Mouse (Mus musculus) MEL (cell line): ENCODE measurements around the gene Gm44805. TPM values are rescaled to one million over a fixed set of nuclear protein-coding genes. Genes with fewer than 3 reads are reported as not detected.

Source experiments
- DNase-seq: peaks from one replicate; pipeline ENCODE4 v3.0.0; 2011; ENCODE audit warnings: low read depth, low spot score
- H3K27ac ChIP-seq: 2 replicates; pipeline ENCODE4 v1.5.1; 2012; ENCODE audit warnings: low read depth, mild to moderate bottlenecking, control low read depth, low read length, moderate library complexity; ENCODE audit not compliant: control insufficient read depth
- H3K27me3 ChIP-seq, 2 experiments: fragments of 150-350 bp in 1 of 2; sonication (generic) in 1 of 2; 2 replicates each; pipeline ENCODE4 v1.6.1; 2012; ENCODE audit warnings: low read length in 2 of 2, mild to moderate bottlenecking in 2 of 2, improper control_type of control experiment in 1 of 2, moderate library complexity in 1 of 2; ENCODE audit not compliant: insufficient read depth in 2 of 2, control insufficient read depth in 1 of 2
- H3K36me3 ChIP-seq, 2 experiments: 2 replicates each; pipeline ENCODE4 v1.6.1; 2012 to 2014; ENCODE audit warnings: low read length in 2 of 2, improper control_type of control experiment in 1 of 2, inconsistent platforms in 1 of 2, mild to moderate bottlenecking in 1 of 2; ENCODE audit not compliant: insufficient read depth in 2 of 2, control insufficient read depth in 1 of 2
- H3K4me1 ChIP-seq, 2 experiments: fragments of 150-350 bp in 1 of 2; sonication (generic) in 1 of 2; 2 replicates each; pipeline ENCODE4 v1.6.1; 2012; ENCODE audit warnings: low read length in 2 of 2, improper control_type of control experiment in 1 of 2, mild to moderate bottlenecking in 1 of 2; ENCODE audit not compliant: insufficient read depth in 2 of 2, control insufficient read depth in 1 of 2
- H3K4me3 ChIP-seq, 2 experiments: fragments of 150-350 bp in 1 of 2; sonication (generic) in 1 of 2; 2 replicates each; pipeline ENCODE4 v1.5.1; 2012; ENCODE audit warnings: low read depth in 2 of 2, low read length in 2 of 2, mild to moderate bottlenecking in 2 of 2, moderate library complexity in 2 of 2, control low read depth in 1 of 2, improper control_type of control experiment in 1 of 2; ENCODE audit not compliant: control insufficient read depth in 1 of 2, insufficient read depth in 1 of 2
- H3K79me2 ChIP-seq: 2 replicates; pipeline ENCODE4 v1.6.1; 2012; ENCODE audit warnings: mild to moderate bottlenecking, low read length, moderate library complexity; ENCODE audit not compliant: control insufficient read depth, poor library complexity, insufficient read depth
- H3K9ac ChIP-seq: 2 replicates; pipeline ENCODE4 v1.6.1; 2012; ENCODE audit warnings: low read depth, mild to moderate bottlenecking, control low read depth, low read length, moderate library complexity; ENCODE audit not compliant: control insufficient read depth, poor library complexity, severe bottlenecking
- H3K9me3 ChIP-seq: fragments of 150-350 bp; sonication (generic); replicated peaks from 2 replicates; pipeline ENCODE4 v1.6.1; 2012; ENCODE audit warnings: mild to moderate bottlenecking, low read length, improper control_type of control experiment, moderate library complexity; ENCODE audit not compliant: insufficient read depth
- BHLHE40 ChIP-seq: IDR thresholded peaks from 2 replicates; pipeline ENCODE4 v1.6.1; 2012; ENCODE audit warnings: low read depth, mild to moderate bottlenecking, inconsistent platforms, low read length, improper control_type of control experiment, borderline replicate concordance
- CHD2 ChIP-seq: IDR thresholded peaks from 2 replicates; pipeline ENCODE4 v1.6.1; 2011; ENCODE audit warnings: low read length, improper control_type of control experiment
- CTCF ChIP-seq, 3 experiments: IDR thresholded peaks in 2 of 3; conservative IDR thresholded peaks in 1 of 3; 2 replicates each; pipeline ENCODE4 v1.5.1; 2011 to 2012; ENCODE audit warnings: low read length in 3 of 3, low read depth in 2 of 3, mild to moderate bottlenecking in 2 of 3, improper control_type of control experiment in 1 of 3, inconsistent platforms in 1 of 3, mixed read lengths in 1 of 3, moderate library complexity in 1 of 3; ENCODE audit not compliant: control insufficient read depth in 1 of 3, insufficient read depth in 1 of 3, poor library complexity in 1 of 3, severe bottlenecking in 1 of 3
- E2F4 ChIP-seq: IDR thresholded peaks from 2 replicates; pipeline ENCODE4 v1.6.1; 2011; ENCODE audit warnings: low read depth, low read length, improper control_type of control experiment, borderline replicate concordance
- ELF1 ChIP-seq: IDR thresholded peaks from 2 replicates; pipeline ENCODE4 v1.6.1; 2014; ENCODE audit warnings: low read depth, mild to moderate bottlenecking, inconsistent platforms, low read length, improper control_type of control experiment, moderate library complexity
- HCFC1 ChIP-seq: IDR thresholded peaks from 2 replicates; pipeline ENCODE4 v1.6.1; 2012; ENCODE audit warnings: low read depth, mild to moderate bottlenecking, inconsistent platforms, low read length, improper control_type of control experiment, moderate library complexity
- JUND ChIP-seq: IDR thresholded peaks from 2 replicates; pipeline ENCODE4 v1.6.1; 2011; ENCODE audit warnings: low read depth, mild to moderate bottlenecking, improper control_type of control experiment, low read length
- MAFK ChIP-seq: IDR thresholded peaks from 2 replicates; pipeline ENCODE4 v1.6.1; 2011; ENCODE audit warnings: low read depth, mild to moderate bottlenecking, low read length, improper control_type of control experiment, borderline replicate concordance
- MAX ChIP-seq: IDR thresholded peaks from 2 replicates; pipeline ENCODE4 v1.6.1; 2011; ENCODE audit warnings: low read length, improper control_type of control experiment
- MAZ ChIP-seq: IDR thresholded peaks from 2 replicates; pipeline ENCODE4 v1.6.1; 2012; ENCODE audit warnings: low read depth, mild to moderate bottlenecking, inconsistent platforms, low read length, improper control_type of control experiment
- MEF2A ChIP-seq: IDR thresholded peaks from 2 replicates; pipeline ENCODE4 v1.6.1; 2014; ENCODE audit warnings: low read depth, mild to moderate bottlenecking, inconsistent platforms, low read length, improper control_type of control experiment; ENCODE audit not compliant: poor library complexity, insufficient replicate concordance, severe bottlenecking; ENCODE audit errors: extremely low read depth
- MXI1 ChIP-seq: IDR thresholded peaks from 2 replicates; pipeline ENCODE4 v1.6.1; 2011; ENCODE audit warnings: mild to moderate bottlenecking, low read depth, low read length, improper control_type of control experiment
- NELFE ChIP-seq: IDR thresholded peaks from 2 replicates; pipeline ENCODE4 v1.6.1; 2011; ENCODE audit warnings: low read depth, low read length, improper control_type of control experiment
- NRF1 ChIP-seq: IDR thresholded peaks from 2 replicates; pipeline ENCODE4 v1.6.1; 2014; ENCODE audit warnings: low read depth, mild to moderate bottlenecking, inconsistent platforms, low read length, improper control_type of control experiment, moderate library complexity; ENCODE audit not compliant: poor library complexity, insufficient read depth, severe bottlenecking
- POLR2A ChIP-seq, 2 experiments: IDR thresholded peaks; 2 replicates each; pipeline ENCODE4 v1.6.1; 2011 to 2012; ENCODE audit warnings: low read length in 2 of 2, mild to moderate bottlenecking in 2 of 2, control low read depth in 1 of 2, improper control_type of control experiment in 1 of 2, low read depth in 1 of 2, moderate library complexity in 1 of 2; ENCODE audit not compliant: control insufficient read depth in 1 of 2, insufficient read depth in 1 of 2, poor library complexity in 1 of 2
- POLR2AphosphoS2 ChIP-seq: IDR thresholded peaks from 2 replicates; pipeline ENCODE4 v1.6.1; 2011; ENCODE audit warnings: low read length, improper control_type of control experiment
- POLR2AphosphoS5 ChIP-seq: IDR thresholded peaks from 2 replicates; pipeline ENCODE4 v1.6.1; 2012; ENCODE audit warnings: low read depth, borderline replicate concordance, mild to moderate bottlenecking, inconsistent platforms, low read length, moderate library complexity, mixed read lengths
- RAD21 ChIP-seq: IDR thresholded peaks from 2 replicates; pipeline ENCODE4 v1.6.1; 2011; ENCODE audit warnings: mild to moderate bottlenecking, low read depth, low read length, improper control_type of control experiment
- SMC3 ChIP-seq: IDR thresholded peaks from 2 replicates; pipeline ENCODE4 v1.6.1; 2011; ENCODE audit warnings: low read depth, low read length, improper control_type of control experiment
- UBTF ChIP-seq: IDR thresholded peaks from 2 replicates; pipeline ENCODE4 v1.6.1; 2012; ENCODE audit warnings: low read depth, mild to moderate bottlenecking, inconsistent platforms, low read length, improper control_type of control experiment, moderate library complexity, borderline replicate concordance; ENCODE audit not compliant: insufficient read depth
- USF1 ChIP-seq: IDR thresholded peaks from 2 replicates; pipeline ENCODE4 v1.6.1; 2014; ENCODE audit warnings: low read depth, mild to moderate bottlenecking, inconsistent platforms, low read length, improper control_type of control experiment, moderate library complexity
- USF2 ChIP-seq, 2 experiments: IDR thresholded peaks; 2 replicates each; pipeline ENCODE4 v1.6.1; 2011 to 2012; ENCODE audit warnings: improper control_type of control experiment in 2 of 2, low read length in 2 of 2, borderline replicate concordance in 1 of 2, inconsistent platforms in 1 of 2, low read depth in 1 of 2, mild to moderate bottlenecking in 1 of 2; ENCODE audit not compliant: insufficient read depth in 1 of 2
- ZC3H11A ChIP-seq: IDR thresholded peaks from 2 replicates; pipeline ENCODE4 v1.6.1; 2012; ENCODE audit warnings: low read depth, mild to moderate bottlenecking, inconsistent platforms, low read length, improper control_type of control experiment
- ZMIZ1 ChIP-seq: IDR thresholded peaks from 2 replicates; pipeline ENCODE4 v1.6.1; 2012; ENCODE audit warnings: low read depth, mild to moderate bottlenecking, inconsistent platforms, low read length, improper control_type of control experiment, moderate library complexity
- ZNF384 ChIP-seq: IDR thresholded peaks from 2 replicates; pipeline ENCODE4 v1.6.1; 2012; ENCODE audit warnings: low read depth, mild to moderate bottlenecking, inconsistent platforms, low read length, improper control_type of control experiment
- polyA plus RNA-seq, 2 experiments: library from polyadenylated mRNA; stranded (reverse) in 1 of 2; unstranded in 1 of 2; fragments of >175 nt in 1 of 2; fragments of >200 nt in 1 of 2; gene quantifications; 2 replicates each; pipeline versions ENCODE4 v1.2.1 to v1.2.4; 2012; ENCODE audit warnings: low replicate concordance in 2 of 2, low read depth in 1 of 2; ENCODE audit not compliant: insufficient read length in 2 of 2, insufficient read depth in 1 of 2, missing spikeins in 1 of 2
- total RNA-seq: library from RNA; depleted of rRNA; stranded (reverse); fragments of 300-350 nt; gene quantifications from 2 replicates; pipeline ENCODE4 v1.2.3, GENCODE M21; 2012

Gene Gm44805
- total and polyA plus RNA-seq, 3 experiments, result not detected

GRCm38 (mm10) chr7:19702859-19703555 is 21.8 kb upstream of the Gm44805 start:
- H3K4me1 ChIP-seq, result peaks cover 0 to 29% of the 10 kb centered on the region in 2 experiments; a peak in 3 of 4 replicates

GRCm38 (mm10) chr7:19701069-19701761 is 20.0 kb upstream of the Gm44805 start:
- peaks cover 0 to 31% of the 10 kb centered on the region in 2 experiments; a peak in 3 of 4 replicates for H3K4me1 ChIP-seq
- no peak overlapping the region for H3K27ac ChIP-seq
- DNase-seq, result peak; percentile 62
- H3K36me3 ChIP-seq, result peaks cover 3 to 24% of the 10 kb centered on the region in 2 experiments; a peak in 3 of 4 replicates
- H3K9ac ChIP-seq, result peak overlapping the region; percentile 8; the same call in 1 of the 2 replicates
- no peak for TF ChIP-seq USF1
- no peak for TF ChIP-seq POLR2AphosphoS2
- no peak for TF ChIP-seq E2F4
- peak; percentile 35 to 80 (median 62); a peak in 5 of 6 replicates for TF ChIP-seq CTCF (IDR thresholded peaks at IDR 0.05 in 2 of 3, conservative IDR thresholded peaks at IDR 0.05 in 1 of 3; ENCODE audit: control insufficient read depth in 1 of 3, insufficient read depth in 1 of 3, low read depth in 2 of 3, low read length in 3 of 3, poor library complexity in 1 of 3, severe bottlenecking in 1 of 3)
- TF ChIP-seq RAD21, result peak; percentile 34
- peak; percentile 55 for TF ChIP-seq SMC3
- no peak for TF ChIP-seq JUND
- peak; percentile 43; the same call in 1 of the 2 replicates for TF ChIP-seq ZNF384
- no peak for TF ChIP-seq ZMIZ1
- TF ChIP-seq BHLHE40, result no peak
- no peak for TF ChIP-seq MAFK
- no peak for TF ChIP-seq MAX
- TF ChIP-seq UBTF, result no peak
- TF ChIP-seq MEF2A, result no peak
- TF ChIP-seq ELF1, result no peak
- no peak for TF ChIP-seq USF2 (IDR thresholded peaks at IDR 0.05; ENCODE audit: borderline replicate concordance in 1 of 2, insufficient read depth in 1 of 2, low read depth in 1 of 2, low read length in 2 of 2)
- no peak for TF ChIP-seq HCFC1
- TF ChIP-seq ZC3H11A, result peak; percentile 40
- TF ChIP-seq CHD2, result no peak
- TF ChIP-seq, all 39 proteins: peak for 5
- Histone ChIP-seq H3K9me3 (no peaks in the 10 kb centered on the region), H3K79me2 (no peaks in the 10 kb centered on the region), H3K4me3 (no peak overlapping the region), H3K27me3 (no peaks in the 10 kb centered on the region)

More at GRCm38 (mm10) chr7:19702859-19703555, 21.8 kb upstream of the Gm44805 start:
- Histone ChIP-seq H3K27me3 (no peaks in the 10 kb centered on the region), H3K36me3 (peaks cover 8 to 22% of the 10 kb centered on the region in 2 experiments)
- TF ChIP-seq HCFC1, result no peak
- TF ChIP-seq POLR2A (IDR thresholded peaks at IDR 0.05; ENCODE audit: control insufficient read depth in 1 of 2, insufficient read depth in 1 of 2, low read depth in 1 of 2, low read length in 2 of 2, poor library complexity in 1 of 2), result no peak
- TF ChIP-seq NRF1, result no peak
- TF ChIP-seq MXI1, result no peak
- no peak for TF ChIP-seq E2F4
- no peak for TF ChIP-seq NELFE
- TF ChIP-seq JUND, result no peak
- TF ChIP-seq ELF1, result no peak
- TF ChIP-seq RAD21, result no peak
- no peak for TF ChIP-seq UBTF
- TF ChIP-seq MAZ, result no peak
- TF ChIP-seq POLR2AphosphoS5, result no peak
- no peak for TF ChIP-seq BHLHE40
- TF ChIP-seq POLR2AphosphoS2, result no peak
- TF ChIP-seq, all 39 proteins: peak for 0
- H3K9ac ChIP-seq, result no peak overlapping the region
- H3K79me2 ChIP-seq, result no peaks in the 10 kb centered on the region
- H3K9me3 ChIP-seq, result no peaks in the 10 kb centered on the region
- no peak overlapping the region for H3K27ac ChIP-seq
- no peak for DNase-seq
- H3K4me3 ChIP-seq, result no peak overlapping the region
